Mouse (Mus musculus): ENCODE measurements around the gene Olfr1260. TPM values are rescaled to one million over a fixed set of nuclear protein-coding genes. Genes with fewer than 3 reads are reported as not detected.

Gene Olfr1260
- total RNA-seq (2022): not detected

- DNase-seq (ENCODE audit: low spot score): no peak
These were observed at the start of gene Olfr1260 for GRCm38 (mm10) chr2:89974184-89974583. Gene Olfr1260, plus strand, starts transcription at chr2:89974340.

- no peak for DNase-seq (ENCODE audit: low spot score)
These were observed 47.1 kb upstream of the Olfr1260 start, which contains the start of gene Olfr1258 for GRCm38 (mm10) chr2:89927009-89927408. Gene Olfr1258, plus strand, starts transcription at chr2:89927309.

GRCm38 (mm10) chr2:89948564-89948963 lies 25.6 kb upstream of the Olfr1260 start, which contains the start of gene Olfr1259:
Gene Olfr1259, minus strand, starts transcription at chr2:89948664.
- DNase-seq (ENCODE audit: low spot score): no peak

GRCm38 (mm10) chr2:89977709-89978108 lies 3.6 kb downstream of the Olfr1260 start:
- DNase-seq (ENCODE audit: low spot score): no peak

GRCm38 (mm10) chr2:89990921-89991320 lies 16.8 kb downstream of the Olfr1260 start, which contains the start of gene Olfr1261:
Gene Olfr1261, plus strand, starts transcription at chr2:89991221.
- no peak for DNase-seq (ENCODE audit: low spot score)

GRCm38 (mm10) chr2:89999845-90000244 lies 25.7 kb downstream of the Olfr1260 start, which contains the start of gene Olfr1262:
Gene Olfr1262, plus strand, starts transcription at chr2:90000145.
- no peak for DNase-seq (ENCODE audit: low spot score)

- DNase-seq (ENCODE audit: low spot score): no peak
These were observed 37.7 kb downstream of the Olfr1260 start, which contains the start of gene Olfr1263 for GRCm38 (mm10) chr2:90011831-90012230. Gene Olfr1263, plus strand, starts transcription at chr2:90012131.

GRCm38 (mm10) chr2:90025477-90025876 lies 51.3 kb downstream of the Olfr1260 start, which contains the start of gene Olfr1264:
Gene Olfr1264, minus strand, starts transcription at chr2:90025577.
- DNase-seq (ENCODE audit: low spot score): no peak

Other genes starting within 250 kb of the Olfr1260 start
- not detected for gene Olfr1252, start 249.3 kb upstream of the Olfr1260 start, total RNA-seq (2022)
- gene Olfr1253, start 217.2 kb upstream of the Olfr1260 start, total RNA-seq (2022): not detected
- not detected for gene Olfr1254, start 180.7 kb upstream of the Olfr1260 start, total RNA-seq (2022)
- gene Olfr1255, start 162.3 kb upstream of the Olfr1260 start, total RNA-seq (2022): not detected
- not detected for gene Olfr1256, start 132.8 kb upstream of the Olfr1260 start, total RNA-seq (2022)
- gene Olfr48, start 126.1 kb upstream of the Olfr1260 start, total RNA-seq (2022): not detected
- gene Olfr1257, start 95.9 kb upstream of the Olfr1260 start, total RNA-seq (2022): not detected
- gene Olfr1258, start 47.0 kb upstream of the Olfr1260 start, total RNA-seq (2022): not detected
- gene Olfr1259, start 25.7 kb upstream of the Olfr1260 start, total RNA-seq (2022): not detected
- not detected for gene Olfr1261, start 16.9 kb downstream of the Olfr1260 start, total RNA-seq (2022)
- not detected for gene Olfr1262, start 25.8 kb downstream of the Olfr1260 start, total RNA-seq (2022)
- gene Olfr1263, start 37.8 kb downstream of the Olfr1260 start, total RNA-seq (2022): not detected
- not detected for gene Olfr1264, start 51.2 kb downstream of the Olfr1260 start, total RNA-seq (2022)
- gene Olfr1265, start 61.0 kb downstream of the Olfr1260 start, total RNA-seq (2022): not detected
- not detected for gene Olfr140, start 89.3 kb downstream of the Olfr1260 start, total RNA-seq (2022)
- gene Olfr1269, start 147.1 kb downstream of the Olfr1260 start, total RNA-seq (2022): not detected
- gene Olfr32, start 168.0 kb downstream of the Olfr1260 start, total RNA-seq (2022): not detected
- gene Olfr1270, start 178.8 kb downstream of the Olfr1260 start, total RNA-seq (2022): not detected